Mouse (Mus musculus) midbrain, embryonic 12.5 days (tissue): Measurements from ENCODE around the gene Gpr4. TPM values are rescaled to one million over a fixed set of nuclear protein-coding genes. Genes with fewer than 3 reads are reported as not detected.

Experiments used
- ATAC-seq: fragments of 200-750 bp; cut with Nextera tagmentation; 2 replicates; pipeline ENCODE4 v1.8.0; 2017; ENCODE audit warnings: low read depth, moderate TSS enrichment, moderate library complexity; ENCODE audit not compliant: low FRiP score
- H3K27ac ChIP-seq: fragments of 300-500 bp; sonication (generic); replicated peaks from 2 replicates; pipeline ENCODE4 v1.5.1; 2016; ENCODE audit warnings: mild to moderate bottlenecking
- H3K27me3 ChIP-seq: fragments of 300-500 bp; sonication (generic); 2 replicates; pipeline ENCODE4 v1.6.1; 2016; ENCODE audit warnings: mild to moderate bottlenecking
- H3K36me3 ChIP-seq: fragments of 300-500 bp; sonication (generic); 2 replicates; pipeline ENCODE4 v1.6.1; 2016
- H3K4me1 ChIP-seq: fragments of 300-500 bp; sonication (generic); 2 replicates; pipeline ENCODE4 v1.6.1; 2016
- H3K4me2 ChIP-seq: fragments of 300-500 bp; sonication (generic); replicated peaks from 2 replicates; pipeline ENCODE4 v1.6.1; 2016; ENCODE audit warnings: mild to moderate bottlenecking, moderate library complexity
- H3K4me3 ChIP-seq: fragments of 300-500 bp; sonication (generic); 2 replicates; pipeline ENCODE4 v1.5.1; 2016; ENCODE audit warnings: mild to moderate bottlenecking
- H3K9ac ChIP-seq: fragments of 300-500 bp; sonication (generic); replicated peaks from 2 replicates; pipeline ENCODE4 v1.6.1; 2016; ENCODE audit warnings: mild to moderate bottlenecking, moderate library complexity
- H3K9me3 ChIP-seq: fragments of 300-500 bp; sonication (generic); 2 replicates; pipeline ENCODE4 v1.6.1; 2016; ENCODE audit warnings: mild to moderate bottlenecking
- WGBS: fragments of 180-500 bp; shearing (Covaris S2); methylation state at CpG from one replicate; pipeline ENCODE4 v1.1.7; 2016; 5-methylcytosine and 5-hydroxymethylcytosine counted together
- polyA plus RNA-seq: library from polyadenylated mRNA; unstranded; fragments of >200 nt; fragmentation: Nextera tagmentation; extraction: Ambion mirVana; gene quantifications from 2 replicates; pipeline ENCODE4 v1.2.1, GENCODE M21; 2016

Gene Gpr4
- polyA plus RNA-seq, 1 experiment from 2014 or later: 2.0 TPM

GRCm38 (mm10) chr7:19214940-19215339, 2.6 kb downstream of the Gpr4 start:
- no peaks in the 10 kb centered on the region for H3K36me3 ChIP-seq

GRCm38 (mm10) chr7:19217492-19217891, 5.2 kb downstream of the Gpr4 start:
- no peak overlapping the region for H3K4me2 ChIP-seq
- H3K4me1 ChIP-seq: peaks cover 4% of the 10 kb centered on the region; the same call in 1 of the 2 replicates
- H3K9ac ChIP-seq: no peak overlapping the region
- 0 out of 2 replicates have a peak, but pooled peaks cover 5% of the 10 kb centered on the region for H3K36me3 ChIP-seq
- peaks cover 20% of the 10 kb centered on the region for H3K27me3 ChIP-seq
- no peak overlapping the region for H3K27ac ChIP-seq
- WGBS: 75% methylated on average over 5 of the region's 5 CpGs
- H3K9me3 ChIP-seq: no peaks in the 10 kb centered on the region
- no peak overlapping the region for H3K4me3 ChIP-seq
- ATAC-seq: no peak

More at GRCm38 (mm10) chr7:19214940-19215339, 2.6 kb downstream of the Gpr4 start:
- H3K9ac ChIP-seq: no peak overlapping the region
- H3K9me3 ChIP-seq: 0 out of 2 replicates have a peak, but pooled peaks cover 3% of the 10 kb centered on the region
- peaks cover 29% of the 10 kb centered on the region for H3K27me3 ChIP-seq
- WGBS: 69% methylated on average over 9 of the region's 9 CpGs
- peaks cover 12% of the 10 kb centered on the region for H3K4me1 ChIP-seq
- H3K4me2 ChIP-seq: no peak overlapping the region
- no peak overlapping the region for H3K4me3 ChIP-seq
- no peak for ATAC-seq
- H3K27ac ChIP-seq: no peak overlapping the region

- H3K4me3 ChIP-seq: no peak overlapping the region
- H3K9me3 ChIP-seq: no peaks in the 10 kb centered on the region
- WGBS: 3% methylated on average over 2 of the region's 3 CpGs
- H3K36me3 ChIP-seq: 0 out of 2 replicates have a peak, but pooled peaks cover 6% of the 10 kb centered on the region
- H3K4me2 ChIP-seq: no peak overlapping the region
- peaks cover 16% of the 10 kb centered on the region for H3K27me3 ChIP-seq
- no peak overlapping the region for H3K27ac ChIP-seq
- H3K4me1 ChIP-seq: no peaks in the 10 kb centered on the region; the same call in 1 of the 2 replicates
- no peak overlapping the region for H3K9ac ChIP-seq
- ATAC-seq: no peak
Measured at GRCm38 (mm10) chr7:19217944-19218343, 5.6 kb downstream of the Gpr4 start.

GRCm38 (mm10) chr7:19220061-19220460, 7.7 kb downstream of the Gpr4 start:
- Histone ChIP-seq H3K4me3 (no peak overlapping the region), H3K4me2 (no peak overlapping the region), H3K9ac (no peak overlapping the region), H3K27ac (no peak overlapping the region), H3K4me1 (no peaks in the 10 kb centered on the region), H3K27me3 (no peaks in the 10 kb centered on the region), H3K36me3 (0 out of 2 replicates have a peak, but pooled peaks cover 8% of the 10 kb centered on the region), H3K9me3 (no peaks in the 10 kb centered on the region)
- WGBS: 67% methylated on average over 3 of the region's 3 CpGs
- ATAC-seq: no peak

- H3K4me3 ChIP-seq: no peak overlapping the region
- no peak for ATAC-seq
- no peak overlapping the region for H3K27ac ChIP-seq
- H3K9me3 ChIP-seq: no peaks in the 10 kb centered on the region
- H3K36me3 ChIP-seq: peaks cover 17% of the 10 kb centered on the region; the same call in 1 of the 2 replicates
- peaks cover 7% of the 10 kb centered on the region for H3K4me1 ChIP-seq
- H3K27me3 ChIP-seq: no peaks in the 10 kb centered on the region
- 98% methylated on average over 16 of the region's 16 CpGs for WGBS
- no peak overlapping the region for H3K4me2 ChIP-seq
- H3K9ac ChIP-seq: no peak overlapping the region
Measured at GRCm38 (mm10) chr7:19222189-19222588, 9.9 kb downstream of the Gpr4 start.

- no peak for ATAC-seq
- Histone ChIP-seq H3K9ac (no peak overlapping the region), H3K36me3 (peaks cover 17% of the 10 kb centered on the region; the same call in 1 of the 2 replicates), H3K27me3 (no peaks in the 10 kb centered on the region), H3K27ac (no peak overlapping the region), H3K4me1 (peaks cover 10% of the 10 kb centered on the region), H3K4me2 (no peak overlapping the region), H3K9me3 (no peaks in the 10 kb centered on the region), H3K4me3 (no peak overlapping the region)
- WGBS: 91% methylated on average over 14 of the region's 14 CpGs
Measured at GRCm38 (mm10) chr7:19222875-19223274, 10.5 kb downstream of the Gpr4 start.

- Histone ChIP-seq H3K27me3 (no peaks in the 10 kb centered on the region), H3K4me3 (no peak overlapping the region), H3K36me3 (peaks cover 17% of the 10 kb centered on the region; the same call in 1 of the 2 replicates), H3K9me3 (no peaks in the 10 kb centered on the region), H3K27ac (no peak overlapping the region), H3K4me1 (peaks cover 17% of the 10 kb centered on the region), H3K9ac (no peak overlapping the region), H3K4me2 (no peak overlapping the region)
- WGBS: 82% methylated on average over 3 of the region's 4 CpGs
- ATAC-seq: no peak
Measured at GRCm38 (mm10) chr7:19224933-19225332, 12.6 kb downstream of the Gpr4 start.

- H3K4me2 ChIP-seq: peak overlapping the region; percentile 80
- peaks cover 19% of the 10 kb centered on the region; the same call in 1 of the 2 replicates for H3K36me3 ChIP-seq
- H3K9me3 ChIP-seq: no peaks in the 10 kb centered on the region
- peak; percentile 45 for ATAC-seq
- H3K27me3 ChIP-seq: no peaks in the 10 kb centered on the region
- WGBS: 22% methylated on average over 20 of the region's 20 CpGs
- H3K9ac ChIP-seq: peak overlapping the region; percentile 77
- peaks cover 18% of the 10 kb centered on the region for H3K4me1 ChIP-seq
- H3K4me3 ChIP-seq: peak overlapping the region; percentile 66
- peak overlapping the region; percentile 99 for H3K27ac ChIP-seq
Measured at GRCm38 (mm10) chr7:19226817-19227797, 14.8 kb downstream of the Gpr4 start.

GRCm38 (mm10) chr7:19227883-19228792, 15.8 kb downstream of the Gpr4 start, which contains the start of gene Opa3:
Gene Opa3 (plus strand): TSS chr7:19228334.
- under 1% methylated on average over 89 of the region's 91 CpGs for WGBS
- peak within 1 kb of the TSS; percentile 84 for H3K4me2 ChIP-seq
- peaks cover 19% of the 10 kb centered on the region; the same call in 1 of the 2 replicates for H3K36me3 ChIP-seq
- H3K9ac ChIP-seq: peak within 1 kb of the TSS; percentile 80
- no peaks in the 10 kb centered on the region for H3K9me3 ChIP-seq
- peaks cover 18% of the 10 kb centered on the region for H3K4me1 ChIP-seq
- peak within 1 kb of the TSS; percentile 66 for H3K4me3 ChIP-seq
- no peaks in the 10 kb centered on the region for H3K27me3 ChIP-seq
- ATAC-seq: peak; percentile 95
- H3K27ac ChIP-seq: peak within 1 kb of the TSS; percentile 99

GRCm38 (mm10) chr7:19228793-19229148, 16.4 kb downstream of the Gpr4 start:
- Histone ChIP-seq H3K36me3 (peaks cover 19% of the 10 kb centered on the region; the same call in 1 of the 2 replicates), H3K4me3 (peak overlapping the region; percentile 66), H3K9ac (peak overlapping the region; percentile 72), H3K4me1 (peaks cover 18% of the 10 kb centered on the region), H3K9me3 (no peaks in the 10 kb centered on the region), H3K27ac (peak overlapping the region; percentile 78), H3K4me2 (peak overlapping the region; percentile 84), H3K27me3 (no peaks in the 10 kb centered on the region)
- ATAC-seq: no peak
- 0% methylated on average over 14 of the region's 14 CpGs for WGBS

- peak overlapping the region; percentile 72 for H3K9ac ChIP-seq
- ATAC-seq: no peak
- H3K36me3 ChIP-seq: peaks cover 19% of the 10 kb centered on the region; the same call in 1 of the 2 replicates
- no peaks in the 10 kb centered on the region for H3K9me3 ChIP-seq
- H3K4me2 ChIP-seq: peak overlapping the region; percentile 84
- 45% methylated on average over 5 of the region's 5 CpGs for WGBS
- H3K4me3 ChIP-seq: peak overlapping the region; percentile 66
- peak overlapping the region; percentile 78 for H3K27ac ChIP-seq
- no peaks in the 10 kb centered on the region for H3K27me3 ChIP-seq
- H3K4me1 ChIP-seq: peaks cover 18% of the 10 kb centered on the region
Measured at GRCm38 (mm10) chr7:19229404-19229803, 17.1 kb downstream of the Gpr4 start.
